Comparison of ENCODE assay signal across 8 mouse cellular contexts in genomic region chr2:92371971-92372690, GRCm38 (mm10). TPM values are rescaled to one million over a fixed set of nuclear protein-coding genes. Genes with fewer than 3 reads are reported as not detected.
A peak's percentile ranks its signal among the peaks of the same experiment; 100 is the strongest.
DNase-seq lines count a peak whose midpoint lies in the region; ATAC-seq and TF ChIP-seq lines count a peak whose summit lies in the region.

No protein-coding gene starts in this region.

- peak; percentile 48 for DNase-seq in cerebellum, adult 9-10 months
- DNase-seq in cerebellum, postnatal 14 days, result no peak
- DNase-seq in ES-E14 (ENCODE audit: low read depth, low spot score), result peak; percentile 64
- peak; percentile 80 for DNase-seq in midbrain, embryonic 14.5 days
- DNase-seq in right cerebral cortex, postnatal 4 days, result no peak
- no peak for DNase-seq in layer of hippocampus, adult 9-10 months (ENCODE audit: low spot score)

- H3K27me3 ChIP-seq in intestine, postnatal 0 days (replicated peaks; ENCODE audit: control insufficient read depth, insufficient read depth, low read length), result no peaks in the 10 kb centered on the region
- peaks cover 15% of the 10 kb centered on the region; the same call in 1 of the 2 replicates for H3K27me3 ChIP-seq in midbrain, embryonic 14.5 days (ENCODE audit: control insufficient read depth, insufficient read depth, low read length)

- no peak for TF ChIP-seq CTCF in intestine, postnatal 0 days (IDR thresholded peaks at IDR 0.05; ENCODE audit: low read depth)

- peak overlapping the region; percentile 16; the same call in 1 of the 2 replicates for H3K27ac ChIP-seq in ES-E14 (ENCODE audit: insufficient read depth, low read depth, low read length, poor library complexity, severe bottlenecking)
- peak overlapping the region; percentile 62; the same call in 1 of the 2 replicates for H3K27ac ChIP-seq in intestine, postnatal 0 days (ENCODE audit: low read depth, low read length)
- H3K27ac ChIP-seq in midbrain, embryonic 14.5 days (replicated peaks; ENCODE audit: low read depth, low read length), result no peak overlapping the region; the same call in 1 of the 2 replicates

- in situ Hi-C loops in ES-E14 (cut with MboI; ENCODE audit: low sequenced_read_pairs in 2 of 2, unreplicated experiment in 2 of 2), result no loop called here

- peak overlapping the region; percentile 92 for H3K4me2 ChIP-seq in intestine, postnatal 0 days (replicated peaks; ENCODE audit: low read depth)
- peak overlapping the region; percentile 52 for H3K4me2 ChIP-seq in midbrain, embryonic 14.5 days (ENCODE audit: low read length)

- H3K9me3 ChIP-seq in ES-E14 (ENCODE audit: control insufficient read depth, insufficient read depth, low read depth, low read length), result no peaks in the 10 kb centered on the region
- no peaks in the 10 kb centered on the region for H3K9me3 ChIP-seq in intestine, postnatal 0 days (ENCODE audit: control insufficient read depth)
- H3K9me3 ChIP-seq in midbrain, embryonic 14.5 days (ENCODE audit: control insufficient read depth, low read length), result no peaks in the 10 kb centered on the region

- H3K9ac ChIP-seq in ES-E14 (ENCODE audit: insufficient read depth, low read depth, low read length, poor library complexity, severe bottlenecking), result no peak overlapping the region
- H3K9ac ChIP-seq in intestine, postnatal 0 days (ENCODE audit: low read depth, low read length), result no peak overlapping the region
- H3K9ac ChIP-seq in midbrain, embryonic 14.5 days (replicated peaks; ENCODE audit: low read length), result no peak overlapping the region

- H3K4me1 ChIP-seq in ES-E14 (ENCODE audit: control insufficient read depth in 2 of 2, insufficient read depth in 2 of 2, low read length in 2 of 2, poor library complexity in 1 of 2), result peaks cover 2 to 35% of the 10 kb centered on the region in 2 experiments; a peak in 3 of 4 replicates
- H3K4me1 ChIP-seq in intestine, postnatal 0 days (replicated peaks; ENCODE audit: control insufficient read depth, insufficient read depth, low read length), result peaks cover 12% of the 10 kb centered on the region
- H3K4me1 ChIP-seq in midbrain, embryonic 14.5 days (ENCODE audit: control insufficient read depth, insufficient read depth, low read length), result peaks cover 42% of the 10 kb centered on the region

- ATAC-seq in intestine, postnatal 0 days, result no peak
- ATAC-seq in midbrain, embryonic 14.5 days (ENCODE audit: low FRiP score, low TSS enrichment), result no peak
- no peak for ATAC-seq in erythroid progenitor cell, adult 5-6 weeks (replicated peaks; ENCODE audit: low FRiP score, poor library complexity, severe bottlenecking)

- H3K36me3 ChIP-seq in ES-E14 (ENCODE audit: control insufficient read depth, insufficient read depth, low read length, poor library complexity, severe bottlenecking), result no peaks in the 10 kb centered on the region
- H3K36me3 ChIP-seq in intestine, postnatal 0 days (ENCODE audit: control insufficient read depth, insufficient read depth), result peaks cover under 1% of the 10 kb centered on the region; the same call in 1 of the 2 replicates
- no peaks in the 10 kb centered on the region for H3K36me3 ChIP-seq in midbrain, embryonic 14.5 days (ENCODE audit: control insufficient read depth, insufficient read depth, low read length)

- 40% methylated on average over 10 of the region's 10 CpGs for WGBS in intestine, postnatal 0 days
- WGBS in midbrain, embryonic 14.5 days, result 2% methylated on average over 10 of the region's 10 CpGs

- H3K4me3 ChIP-seq in ES-E14 (ENCODE audit: insufficient read depth in 1 of 2, low read depth in 1 of 2, low read length in 2 of 2, poor library complexity in 1 of 2, severe bottlenecking in 1 of 2), result no peak overlapping the region
- no peak overlapping the region for H3K4me3 ChIP-seq in intestine, postnatal 0 days (ENCODE audit: low read depth, low read length)
- H3K4me3 ChIP-seq in midbrain, embryonic 14.5 days (replicated peaks; ENCODE audit: low read depth, low read length), result no peak overlapping the region

TF ChIP-seq in ES-E14, 5 proteins besides CTCF, POLR2A, EP300 and RAD21:
- no peak for TF ChIP-seq HCFC1 (IDR thresholded peaks at IDR 0.05; ENCODE audit: borderline replicate concordance, insufficient read depth, low read length)
- TF ChIP-seq ZNF384 (IDR thresholded peaks at IDR 0.05; ENCODE audit: low read depth, low read length), result no peak
- TF ChIP-seq ZC3H11A (IDR thresholded peaks at IDR 0.05; ENCODE audit: borderline replicate concordance, low read depth, low read length), result no peak
- no peak for TF ChIP-seq MAFK (IDR thresholded peaks at IDR 0.05; ENCODE audit: insufficient read depth, low read depth, low read length)
- TF ChIP-seq CHD2 (IDR thresholded peaks at IDR 0.05; ENCODE audit: low read depth, low read length), result no peak
TF ChIP-seq in ES-E14: peak in this region for 0.

RNA-seq across cellular contexts. Expression of gene Pex16, which starts 2.3 kb away (rescaled TPM):
- 21.1 and 30.0 TPM in 2 replicates for total RNA-seq in ES-E14 (2012; rRNA removed)
- polyA plus RNA-seq in intestine, postnatal 0 days (2015; fragmentation: Nextera tagmentation; extraction: Ambion mirVana), result 84.8 and 86.0 TPM in 2 replicates
- 35.4 and 41.6 TPM in 2 replicates for polyA plus RNA-seq in midbrain, embryonic 14.5 days (2014; fragmentation: Nextera tagmentation; extraction: Ambion mirVana)
- 13.3 TPM in 1 of 2 replicates, not detected in the other for total RNA-seq in erythroid progenitor cell, adult 5-6 weeks (2015; ENCODE audit: low replicate concordance)
- 3.3 and 4.2 TPM in 2 replicates for total RNA-seq in erythroid progenitor cell, adult 5-6 weeks (2017; ENCODE audit: low replicate concordance)

RNA-seq across cellular contexts. Expression of gene Large2, which starts 2.5 kb away (rescaled TPM):
- total RNA-seq in ES-E14 (2012; rRNA removed), result 10.3 and 17.5 TPM in 2 replicates
- 8.3 and 9.1 TPM in 2 replicates for polyA plus RNA-seq in intestine, postnatal 0 days (2015; fragmentation: Nextera tagmentation; extraction: Ambion mirVana)
- polyA plus RNA-seq in midbrain, embryonic 14.5 days (2014; fragmentation: Nextera tagmentation; extraction: Ambion mirVana), result 1.5 and 1.6 TPM in 2 replicates
- total RNA-seq in erythroid progenitor cell, adult 5-6 weeks (2015; ENCODE audit: low replicate concordance), result not detected in 2 replicates
- total RNA-seq in erythroid progenitor cell, adult 5-6 weeks (2017; ENCODE audit: low replicate concordance), result not detected in 2 replicates

RNA-seq across cellular contexts. Expression of gene 1700029I15Rik, which starts 10.2 kb away (rescaled TPM):
- 1.3 and 1.6 TPM in 2 replicates for total RNA-seq in ES-E14 (2012; rRNA removed)
- 2.1 and 3.1 TPM in 2 replicates for polyA plus RNA-seq in intestine, postnatal 0 days (2015; fragmentation: Nextera tagmentation; extraction: Ambion mirVana)
- polyA plus RNA-seq in midbrain, embryonic 14.5 days (2014; fragmentation: Nextera tagmentation; extraction: Ambion mirVana), result 3.9 and 5.6 TPM in 2 replicates
- total RNA-seq in erythroid progenitor cell, adult 5-6 weeks (2015; ENCODE audit: low replicate concordance), result 1.3 TPM in 1 of 2 replicates, not detected in the other
- not detected in 2 replicates for total RNA-seq in erythroid progenitor cell, adult 5-6 weeks (2017; ENCODE audit: low replicate concordance)

RNA-seq across cellular contexts. Expression of gene Mapk8ip1, which starts 28.9 kb away (rescaled TPM):
- 10.1 and 11.6 TPM in 2 replicates for total RNA-seq in ES-E14 (2012; rRNA removed)
- polyA plus RNA-seq in intestine, postnatal 0 days (2015; fragmentation: Nextera tagmentation; extraction: Ambion mirVana), result 7.2 and 7.4 TPM in 2 replicates
- 62.4 and 117 TPM in 2 replicates for polyA plus RNA-seq in midbrain, embryonic 14.5 days (2014; fragmentation: Nextera tagmentation; extraction: Ambion mirVana)
- not detected in 2 replicates for total RNA-seq in erythroid progenitor cell, adult 5-6 weeks (2015; ENCODE audit: low replicate concordance)
- 0.13 TPM in 1 of 2 replicates, not detected in the other for total RNA-seq in erythroid progenitor cell, adult 5-6 weeks (2017; ENCODE audit: low replicate concordance)

Comparison
In these comparisons a context has a peak if more than half of its experiments do, and no peak if none do; other contexts are left out.
1. DNase-seq: peak in cerebellum, adult 9-10 months (single experiment), ES-E14 (single experiment) and midbrain, embryonic 14.5 days (single experiment); none in cerebellum, postnatal 14 days (0 of 2), right cerebral cortex, postnatal 4 days (single experiment) and layer of hippocampus, adult 9-10 months (single experiment).
2. RNA of gene Large2, which starts 2.5 kb away (total RNA-seq): 10.3 to 17.5 TPM in ES-E14; not detected in erythroid progenitor cell, adult 5-6 weeks; every median in the first group is over 10 times any median in the second.